Mouse (Mus musculus): ENCODE measurements around the gene Igsf11. TPM values are rescaled to one million over a fixed set of nuclear protein-coding genes. Genes with fewer than 3 reads are reported as not detected.
A peak's percentile ranks its signal among the peaks of the same experiment; 100 is the strongest.

Gene Igsf11
- polyA plus RNA-seq, 2 experiments: 0.03 to 0.16 TPM

- TF ChIP-seq CTCF (IDR thresholded peaks at IDR 0.05; ENCODE audit: low read depth): no peak
- no peak for TF ChIP-seq EP300 (IDR thresholded peaks at IDR 0.05; ENCODE audit: low read depth)
- Histone ChIP-seq H3K27ac (no peak overlapping the region), H3K4me3 (ENCODE audit: insufficient read depth in 1 of 2, low read depth in 2 of 2, low read length in 2 of 2) (no peak overlapping the region), H3K36me3 (replicated peaks; ENCODE audit: control insufficient read depth, insufficient read depth, low read depth) (no peaks in the 10 kb centered on the region), H3K4me2 (ENCODE audit: low read depth) (no peak overlapping the region), H3K9ac (replicated peaks) (no peak overlapping the region), H3K4me1 (replicated peaks; ENCODE audit: control insufficient read depth in 2 of 2, insufficient read depth in 2 of 2, low read length in 1 of 2) (no peaks in the 10 kb centered on the region), H3K27me3 (ENCODE audit: control insufficient read depth, insufficient read depth, low read length) (no peaks in the 10 kb centered on the region), H3K9me3 (ENCODE audit: control insufficient read depth, low read length) (no peaks in the 10 kb centered on the region)
- WGBS (ENCODE audit: insufficient replicate concordance): 59% methylated on average over 5 of the region's 5 CpGs
- ATAC-seq (ENCODE audit: insufficient read depth): no peak
- no peak for DNase-seq (ENCODE audit: low read depth in 3 of 3, low spot score in 3 of 3)
These were observed 151.9 kb downstream of the Igsf11 start for GRCm38 (mm10) chr16:39044381-39044780.

- Histone ChIP-seq H3K4me3 (ENCODE audit: insufficient read depth in 1 of 2, low read depth in 2 of 2, low read length in 2 of 2) (no peak overlapping the region), H3K9ac (replicated peaks) (no peak overlapping the region), H3K4me2 (ENCODE audit: low read depth) (no peak overlapping the region), H3K4me1 (replicated peaks; ENCODE audit: control insufficient read depth in 2 of 2, insufficient read depth in 2 of 2, low read length in 1 of 2) (no peaks in the 10 kb centered on the region), H3K27me3 (ENCODE audit: control insufficient read depth, insufficient read depth, low read length) (no peaks in the 10 kb centered on the region), H3K36me3 (replicated peaks; ENCODE audit: control insufficient read depth, insufficient read depth, low read depth) (no peaks in the 10 kb centered on the region), H3K27ac (no peak overlapping the region), H3K9me3 (ENCODE audit: control insufficient read depth, low read length) (no peaks in the 10 kb centered on the region)
- 5% methylated on average over 4 of the region's 4 CpGs for WGBS (ENCODE audit: insufficient replicate concordance)
- no peak for TF ChIP-seq EP300 (IDR thresholded peaks at IDR 0.05; ENCODE audit: low read depth)
- TF ChIP-seq CTCF (IDR thresholded peaks at IDR 0.05; ENCODE audit: low read depth): peak; percentile 65
- no peak for DNase-seq (ENCODE audit: low read depth in 3 of 3, low spot score in 3 of 3)
- no peak for ATAC-seq (ENCODE audit: insufficient read depth)
These were observed 156.4 kb downstream of the Igsf11 start for GRCm38 (mm10) chr16:39048889-39049288.

GRCm38 (mm10) chr16:39052971-39053370 is 160.5 kb downstream of the Igsf11 start:
- DNase-seq (ENCODE audit: low read depth in 3 of 3, low spot score in 3 of 3) (peak; percentile 6 to 17 (median 7)), ATAC-seq (ENCODE audit: insufficient read depth) (no peak)
- Histone ChIP-seq H3K27ac (no peak overlapping the region), H3K4me3 (ENCODE audit: insufficient read depth in 1 of 2, low read depth in 2 of 2, low read length in 2 of 2) (no peak overlapping the region), H3K36me3 (replicated peaks; ENCODE audit: control insufficient read depth, insufficient read depth, low read depth) (no peaks in the 10 kb centered on the region), H3K9me3 (ENCODE audit: control insufficient read depth, low read length) (no peaks in the 10 kb centered on the region), H3K9ac (replicated peaks) (no peak overlapping the region), H3K4me1 (replicated peaks; ENCODE audit: control insufficient read depth in 2 of 2, insufficient read depth in 2 of 2, low read length in 1 of 2) (no peaks in the 10 kb centered on the region), H3K4me2 (ENCODE audit: low read depth) (no peak overlapping the region), H3K27me3 (ENCODE audit: control insufficient read depth, insufficient read depth, low read length) (no peaks in the 10 kb centered on the region)
- WGBS (ENCODE audit: insufficient replicate concordance): 0% methylated on average over 2 of the region's 2 CpGs
- no peak for TF ChIP-seq EP300 (IDR thresholded peaks at IDR 0.05; ENCODE audit: low read depth)
- peak; percentile 66 for TF ChIP-seq CTCF (IDR thresholded peaks at IDR 0.05; ENCODE audit: low read depth)

GRCm38 (mm10) chr16:39053779-39054178 is 161.3 kb downstream of the Igsf11 start:
- no peak overlapping the region for H3K4me3 ChIP-seq (ENCODE audit: insufficient read depth in 1 of 2, low read depth in 2 of 2, low read length in 2 of 2)
- no peak overlapping the region for H3K9ac ChIP-seq (replicated peaks)
- TF ChIP-seq CTCF (IDR thresholded peaks at IDR 0.05; ENCODE audit: low read depth) (no peak), EP300 (IDR thresholded peaks at IDR 0.05; ENCODE audit: low read depth) (no peak)
- no peaks in the 10 kb centered on the region for H3K9me3 ChIP-seq (ENCODE audit: control insufficient read depth, low read length)
- H3K27ac ChIP-seq: no peak overlapping the region
- no peak overlapping the region for H3K4me2 ChIP-seq (ENCODE audit: low read depth)
- H3K36me3 ChIP-seq (replicated peaks; ENCODE audit: control insufficient read depth, insufficient read depth, low read depth): no peaks in the 10 kb centered on the region
- H3K27me3 ChIP-seq (ENCODE audit: control insufficient read depth, insufficient read depth, low read length): no peaks in the 10 kb centered on the region
- DNase-seq (ENCODE audit: low read depth in 3 of 3, low spot score in 3 of 3) (no peak), ATAC-seq (ENCODE audit: insufficient read depth) (no peak)
- H3K4me1 ChIP-seq (replicated peaks; ENCODE audit: control insufficient read depth in 2 of 2, insufficient read depth in 2 of 2, low read length in 1 of 2): no peaks in the 10 kb centered on the region
- WGBS (ENCODE audit: insufficient replicate concordance): 32% methylated on average over 2 of the region's 2 CpGs

- H3K27ac ChIP-seq: no peak overlapping the region
- no peak for DNase-seq (ENCODE audit: low read depth in 3 of 3, low spot score in 3 of 3)
- ATAC-seq (ENCODE audit: insufficient read depth): no peak
- H3K4me3 ChIP-seq (ENCODE audit: insufficient read depth in 1 of 2, low read depth in 2 of 2, low read length in 2 of 2): no peak overlapping the region
- no peak overlapping the region for H3K9ac ChIP-seq (replicated peaks)
- 11% methylated on average over 6 of the region's 6 CpGs for WGBS (ENCODE audit: insufficient replicate concordance)
- TF ChIP-seq EP300 (IDR thresholded peaks at IDR 0.05; ENCODE audit: low read depth) (no peak), CTCF (IDR thresholded peaks at IDR 0.05; ENCODE audit: low read depth) (peak; percentile 47)
- H3K4me2 ChIP-seq (ENCODE audit: low read depth): no peak overlapping the region
- no peaks in the 10 kb centered on the region for H3K27me3 ChIP-seq (ENCODE audit: control insufficient read depth, insufficient read depth, low read length)
- H3K4me1 ChIP-seq (replicated peaks; ENCODE audit: control insufficient read depth in 2 of 2, insufficient read depth in 2 of 2, low read length in 1 of 2): no peaks in the 10 kb centered on the region
- H3K9me3 ChIP-seq (ENCODE audit: control insufficient read depth, low read length): no peaks in the 10 kb centered on the region
- no peaks in the 10 kb centered on the region for H3K36me3 ChIP-seq (replicated peaks; ENCODE audit: control insufficient read depth, insufficient read depth, low read depth)
These were observed 163.6 kb downstream of the Igsf11 start for GRCm38 (mm10) chr16:39056061-39056460.

All from liver, embryonic 14.5 days (tissue).